Mouse (Mus musculus): ENCODE results near the gene Nup188. TPM values are rescaled to one million over a fixed set of nuclear protein-coding genes. Genes with fewer than 3 reads are reported as not detected.

Nup188 gene
- total RNA-seq (2023) = 55.5 TPM

GRCm38 (mm10) chr2:30286192-30287026, at the start of gene Nup188, which contains the start of gene Dolk:
TSS of gene Nup188 (plus strand) at chr2:30286397.
TSS of gene Dolk (minus strand) at chr2:30286334.

GRCm38 (mm10) chr2:30237199-30237880, 48.9 kb upstream of the Nup188 start, which contains the start of gene Lrrc8a:
TSS of gene Lrrc8a (plus strand) at chr2:30237715.

GRCm38 (mm10) chr2:30240267-30240666, 45.9 kb upstream of the Nup188 start, which contains the start of gene Gm28035:
TSS of gene Gm28035 (plus strand) at chr2:30240567.

GRCm38 (mm10) chr2:30265767-30266253, 20.4 kb upstream of the Nup188 start, which contains the start of gene Phyhd1:
TSS of gene Phyhd1 (plus strand) at chr2:30266203.

GRCm38 (mm10) chr2:30280743-30281142, 5.5 kb upstream of the Nup188 start, which contains the start of gene Gm28038:
TSS of gene Gm28038 (plus strand) at chr2:30281043.

GRCm38 (mm10) chr2:30358533-30359531, 72.6 kb downstream of the Nup188 start, which contains the start of gene Sh3glb2:
TSS of gene Sh3glb2 (minus strand) at chr2:30359337.

GRCm38 (mm10) chr2:30363773-30364650, 77.8 kb downstream of the Nup188 start, which contains the start of gene Miga2:
TSS of gene Miga2 (plus strand) at chr2:30364233.

GRCm38 (mm10) chr2:30392114-30392576, 105.9 kb downstream of the Nup188 start, which contains the start of gene Dolpp1:
TSS of gene Dolpp1 (plus strand) at chr2:30392254.

Other genes with a start within 250 kb of the Nup188 start
- 0.33 TPM for gene Wdr34, start 237.5 kb upstream of the Nup188 start, total RNA-seq (2023)
- 229 TPM for gene Set, start 229.0 kb upstream of the Nup188 start, total RNA-seq (2023)
- 1.5 TPM for gene Pkn3, start 208.7 kb upstream of the Nup188 start, total RNA-seq (2023)
- gene Zdhhc12, start 192.7 kb upstream of the Nup188 start, total RNA-seq (2023) = 15.4 TPM
- 81.1 TPM for gene Zer1, start 161.8 kb upstream of the Nup188 start, total RNA-seq (2023)
- gene Tbc1d13, start 152.7 kb upstream of the Nup188 start, total RNA-seq (2023) = 34.4 TPM
- 17.1 TPM for gene Endog, start 114.9 kb upstream of the Nup188 start, total RNA-seq (2023)
- gene Spout1, start 107.9 kb upstream of the Nup188 start, total RNA-seq (2023) = 18.8 TPM
- gene Kyat1, start 80.5 kb upstream of the Nup188 start, total RNA-seq (2023) = 12.3 TPM
- 68.0 TPM for gene Lrrc8a, start 48.7 kb upstream of the Nup188 start, total RNA-seq (2023)
- 7.8 TPM for gene Gm28035, start 45.8 kb upstream of the Nup188 start, total RNA-seq (2023)
- 16.5 TPM for gene Phyhd1, start 20.2 kb upstream of the Nup188 start, total RNA-seq (2023)
- gene Gm28038, start 5.4 kb upstream of the Nup188 start, total RNA-seq (2023) = not detected
- gene Dolk, start 63 bp upstream of the Nup188 start, total RNA-seq (2023) = 11.0 TPM
- gene Sh3glb2, start 72.9 kb downstream of the Nup188 start, total RNA-seq (2023) = 90.2 TPM
- 20.2 TPM for gene Miga2, start 77.8 kb downstream of the Nup188 start, total RNA-seq (2023)
- gene Dolpp1, start 105.9 kb downstream of the Nup188 start, total RNA-seq (2023) = 21.2 TPM
- 8.7 TPM for gene Crat, start 129.4 kb downstream of the Nup188 start, total RNA-seq (2023)
- 89.9 TPM for gene Ptpa, start 129.6 kb downstream of the Nup188 start, total RNA-seq (2023)
- 0.27 TPM for gene Ier5l, start 187.8 kb downstream of the Nup188 start, total RNA-seq (2023)